Mouse (Mus musculus): ENCODE measurements at regions not wholly inside any gene's neighbourhood (a gene's known extent, or its start where the extent isn't known, plus 50 kb on each side); places are given as distances from the start of the nearest gene placed in this dataset.

GRCm38 (mm10) chr2:50524838-50525615 lies 228.4 kb upstream of the Mmadhc start:
- no peak for ATAC-seq (ENCODE audit: low FRiP score)

GRCm38 (mm10) chr2:50520169-50520568 lies 223.6 kb upstream of the Mmadhc start:
- H3K4me2 ChIP-seq (ENCODE audit: low read depth, low read length, poor library complexity, severe bottlenecking), result no peak overlapping the region
- no peaks in the 10 kb centered on the region for H3K27me3 ChIP-seq (ENCODE audit: insufficient read depth, low read length)
- no peak overlapping the region for H3K9ac ChIP-seq (replicated peaks; ENCODE audit: low read length, poor library complexity, severe bottlenecking)
- H3K27ac ChIP-seq (ENCODE audit: low read depth, low read length), result no peak overlapping the region
- H3K9me3 ChIP-seq (ENCODE audit: low read length), result no peaks in the 10 kb centered on the region
- DNase-seq (ENCODE audit: low spot score) (peak; percentile 41), ATAC-seq (ENCODE audit: low FRiP score) (no peak)
- no peak for TF ChIP-seq CTCF (IDR thresholded peaks at IDR 0.05)
- H3K4me1 ChIP-seq (ENCODE audit: insufficient read depth, low read length), result no peaks in the 10 kb centered on the region; the same call in 1 of the 2 replicates
- H3K36me3 ChIP-seq (ENCODE audit: insufficient read depth, low read length), result no peaks in the 10 kb centered on the region
- H3K4me3 ChIP-seq (ENCODE audit: low read depth, low read length), result no peak overlapping the region
- 11% methylated on average over 8 of the region's 8 CpGs for WGBS

More at GRCm38 (mm10) chr2:50524838-50525615, 228.4 kb upstream of the Mmadhc start:
- Histone ChIP-seq H3K4me3 (ENCODE audit: low read depth, low read length) (no peak overlapping the region), H3K9me3 (ENCODE audit: low read length) (no peaks in the 10 kb centered on the region), H3K9ac (replicated peaks; ENCODE audit: low read length, poor library complexity, severe bottlenecking) (no peak overlapping the region), H3K27me3 (ENCODE audit: insufficient read depth, low read length) (no peaks in the 10 kb centered on the region), H3K4me2 (ENCODE audit: low read depth, low read length, poor library complexity, severe bottlenecking) (no peak overlapping the region), H3K36me3 (ENCODE audit: insufficient read depth, low read length) (no peaks in the 10 kb centered on the region), H3K27ac (ENCODE audit: low read depth, low read length) (no peak overlapping the region), H3K4me1 (ENCODE audit: insufficient read depth, low read length) (no peaks in the 10 kb centered on the region)
- no peak for DNase-seq (ENCODE audit: low spot score)
- 87% methylated on average over 10 of the region's 10 CpGs for WGBS
- TF ChIP-seq CTCF (IDR thresholded peaks at IDR 0.05), result no peak

DNA sequence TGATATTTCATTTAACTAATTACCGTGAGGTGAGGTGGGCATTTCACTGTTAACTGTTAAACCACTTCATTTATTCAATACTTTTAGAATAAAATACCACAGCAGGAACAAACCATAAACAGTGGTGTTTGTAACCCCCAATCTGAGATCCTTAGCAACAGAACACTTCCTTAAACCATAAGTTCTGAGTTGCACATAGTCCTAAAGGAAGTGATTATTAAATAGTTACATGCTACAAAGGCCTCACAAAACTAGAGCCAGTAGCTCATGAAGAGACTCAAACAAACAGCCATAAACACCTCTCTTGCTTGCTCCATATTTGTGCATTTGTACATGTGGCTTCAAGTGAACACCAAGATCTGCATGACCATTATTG lies 222.5 kb upstream of the Mmadhc start:
- DNase-seq (ENCODE audit: low spot score) (no peak), ATAC-seq (ENCODE audit: low FRiP score) (no peak)
- Histone ChIP-seq H3K36me3 (ENCODE audit: insufficient read depth, low read length) (no peaks in the 10 kb centered on the region), H3K4me2 (ENCODE audit: low read depth, low read length, poor library complexity, severe bottlenecking) (no peak overlapping the region), H3K4me3 (ENCODE audit: low read depth, low read length) (no peak overlapping the region), H3K27ac (ENCODE audit: low read depth, low read length) (no peak overlapping the region), H3K4me1 (ENCODE audit: insufficient read depth, low read length) (no peaks in the 10 kb centered on the region; the same call in 1 of the 2 replicates), H3K9ac (replicated peaks; ENCODE audit: low read length, poor library complexity, severe bottlenecking) (no peak overlapping the region), H3K27me3 (ENCODE audit: insufficient read depth, low read length) (no peaks in the 10 kb centered on the region), H3K9me3 (ENCODE audit: low read length) (no peaks in the 10 kb centered on the region)
- WGBS, result 76% methylated on average over 1 of the region's 1 CpGs
- TF ChIP-seq CTCF (IDR thresholded peaks at IDR 0.05), result no peak

GRCm38 (mm10) chr2:50518371-50519128 lies 221.9 kb upstream of the Mmadhc start:
- H3K4me1 ChIP-seq (ENCODE audit: insufficient read depth, low read length), result no peaks in the 10 kb centered on the region; the same call in 1 of the 2 replicates
- no peaks in the 10 kb centered on the region for H3K36me3 ChIP-seq (ENCODE audit: insufficient read depth, low read length)
- no peaks in the 10 kb centered on the region for H3K27me3 ChIP-seq (ENCODE audit: insufficient read depth, low read length)
- 42% methylated on average over 10 of the region's 10 CpGs for WGBS
- H3K4me2 ChIP-seq (ENCODE audit: low read depth, low read length, poor library complexity, severe bottlenecking), result no peak overlapping the region
- H3K9me3 ChIP-seq (ENCODE audit: low read length), result no peaks in the 10 kb centered on the region
- H3K4me3 ChIP-seq (ENCODE audit: low read depth, low read length), result no peak overlapping the region
- no peak overlapping the region for H3K9ac ChIP-seq (replicated peaks; ENCODE audit: low read length, poor library complexity, severe bottlenecking)
- peak; percentile 70 for TF ChIP-seq CTCF (IDR thresholded peaks at IDR 0.05)
- peak overlapping the region; percentile 12; the same call in 1 of the 2 replicates for H3K27ac ChIP-seq (ENCODE audit: low read depth, low read length)
- DNase-seq (ENCODE audit: low spot score) (peak; percentile 79), ATAC-seq (ENCODE audit: low FRiP score) (no peak)

DNA sequence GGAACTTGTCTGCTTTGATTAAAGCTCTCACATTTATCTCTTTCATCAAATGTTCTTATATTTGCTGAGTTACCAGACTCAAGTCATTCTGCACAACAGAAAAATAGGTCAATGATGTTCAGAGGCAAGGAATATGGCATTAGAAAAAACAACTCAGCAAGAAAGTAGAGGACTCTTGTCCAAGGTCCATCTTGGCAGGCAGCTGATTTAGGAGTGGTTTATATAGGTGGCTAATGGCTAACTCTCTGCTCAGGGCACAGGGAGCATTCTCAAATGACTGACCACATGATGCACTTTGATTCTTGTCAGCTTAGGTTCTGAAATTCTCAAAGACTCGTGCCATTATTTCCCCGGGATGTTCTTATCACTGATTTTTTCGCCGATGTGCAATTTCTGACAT lies 216.7 kb upstream of the Mmadhc start:
- no peak for ATAC-seq (ENCODE audit: low FRiP score)
- no peak for TF ChIP-seq CTCF (IDR thresholded peaks at IDR 0.05)
- no peak overlapping the region for H3K4me3 ChIP-seq (ENCODE audit: low read depth, low read length)

GRCm38 (mm10) chr2:50498713-50499112 lies 202.1 kb upstream of the Mmadhc start:
- Histone ChIP-seq H3K27me3 (ENCODE audit: insufficient read depth, low read length) (no peaks in the 10 kb centered on the region), H3K27ac (ENCODE audit: low read depth, low read length) (no peak overlapping the region), H3K9me3 (ENCODE audit: low read length) (no peaks in the 10 kb centered on the region), H3K9ac (replicated peaks; ENCODE audit: low read length, poor library complexity, severe bottlenecking) (no peak overlapping the region), H3K4me3 (ENCODE audit: low read depth, low read length) (no peak overlapping the region), H3K4me1 (ENCODE audit: insufficient read depth, low read length) (no peaks in the 10 kb centered on the region; the same call in 1 of the 2 replicates), H3K36me3 (ENCODE audit: insufficient read depth, low read length) (no peaks in the 10 kb centered on the region), H3K4me2 (ENCODE audit: low read depth, low read length, poor library complexity, severe bottlenecking) (no peak overlapping the region)
- TF ChIP-seq CTCF (IDR thresholded peaks at IDR 0.05), result no peak
- ATAC-seq (ENCODE audit: low FRiP score) (no peak), DNase-seq (ENCODE audit: low spot score) (no peak)
- WGBS, result 93% methylated on average over 8 of the region's 8 CpGs

More for the DNA sequence above, 216.7 kb upstream of the Mmadhc start:
- no peak for DNase-seq (ENCODE audit: low spot score)
- H3K9me3 ChIP-seq (ENCODE audit: low read length), result no peaks in the 10 kb centered on the region
- H3K4me1 ChIP-seq (ENCODE audit: insufficient read depth, low read length), result no peaks in the 10 kb centered on the region
- no peak overlapping the region for H3K4me2 ChIP-seq (ENCODE audit: low read depth, low read length, poor library complexity, severe bottlenecking)
- H3K36me3 ChIP-seq (ENCODE audit: insufficient read depth, low read length), result no peaks in the 10 kb centered on the region
- no peak overlapping the region for H3K27ac ChIP-seq (ENCODE audit: low read depth, low read length)
- 91% methylated on average over 4 of the region's 4 CpGs for WGBS
- H3K27me3 ChIP-seq (ENCODE audit: insufficient read depth, low read length), result no peaks in the 10 kb centered on the region
- H3K9ac ChIP-seq (replicated peaks; ENCODE audit: low read length, poor library complexity, severe bottlenecking), result no peak overlapping the region

Data from midbrain, postnatal 0 days (tissue).